Mouse (Mus musculus): Measurements from ENCODE around the gene St3gal4.

St3gal4 gene

GRCm38 (mm10) chr9:34997880-34998865, 120.9 kb downstream of the St3gal4 start:
- DNase-seq, result no peak

All from kidney, postnatal 25 days (tissue).